Mouse (Mus musculus) inflammation-experienced regulatory T-cells, adult 6 months (primary cell): ENCODE data around the gene Irf2. TPM values are rescaled to one million over a fixed set of nuclear protein-coding genes. Genes with fewer than 3 reads are reported as not detected.

Source experiments
- ATAC-seq: one replicate; pipeline ENCODE4 v1.8.0; 2017
- polyA plus RNA-seq, 3 experiments: library from polyadenylated mRNA; unstranded; fragments of 100-300 nt; shearing (Covaris generic); gene quantifications; one replicate each; pipeline ENCODE4 v1.2.1; 2017

Gene Irf2
- polyA plus RNA-seq, 3 experiments from 2014 or later = 228 to 272 (median 245) TPM

DNA sequence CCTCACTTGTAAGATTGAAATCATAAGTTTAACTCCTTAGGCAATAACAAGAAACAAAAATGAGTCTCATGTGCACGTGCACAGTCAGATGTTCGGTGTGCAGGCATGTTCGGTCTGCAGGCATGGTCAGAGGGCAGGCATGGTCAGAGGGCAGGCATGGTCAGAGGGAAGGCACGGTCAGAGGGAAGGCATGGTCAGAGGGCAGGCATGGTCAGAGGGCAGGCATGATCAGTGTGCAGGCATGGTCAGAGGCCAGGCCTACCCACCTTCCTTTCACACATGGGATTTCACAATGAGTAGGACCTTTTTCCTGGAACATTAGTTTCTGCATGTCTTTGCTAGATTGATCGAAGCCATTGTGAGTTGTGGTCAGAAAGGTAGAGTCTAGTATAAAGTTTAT lies 65.2 kb downstream of the Irf2 start:
- ATAC-seq = no peak

GRCm38 (mm10) chr8:46811021-46811622 lies 71.6 kb downstream of the Irf2 start:
- ATAC-seq = no peak

DNA sequence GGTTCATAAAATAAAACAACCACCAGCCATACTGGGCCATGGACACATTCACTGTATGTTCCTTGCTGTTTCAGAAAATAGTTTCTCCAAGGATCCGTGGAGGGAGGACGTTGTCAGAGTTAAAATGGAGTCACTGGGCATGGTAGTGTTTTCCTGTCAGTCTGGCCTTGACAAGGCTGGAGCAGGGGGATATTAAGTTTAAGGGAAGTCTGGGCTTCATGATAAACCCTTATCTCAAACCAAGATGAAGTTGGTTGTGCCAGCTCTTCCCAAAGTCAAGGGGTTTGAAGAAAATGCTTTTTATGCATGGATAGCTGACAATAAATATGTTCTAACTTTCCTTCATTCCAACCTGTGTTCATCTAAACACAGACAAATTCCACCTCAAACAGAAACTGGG lies 72.4 kb downstream of the Irf2 start:
- ATAC-seq = no peak

DNA sequence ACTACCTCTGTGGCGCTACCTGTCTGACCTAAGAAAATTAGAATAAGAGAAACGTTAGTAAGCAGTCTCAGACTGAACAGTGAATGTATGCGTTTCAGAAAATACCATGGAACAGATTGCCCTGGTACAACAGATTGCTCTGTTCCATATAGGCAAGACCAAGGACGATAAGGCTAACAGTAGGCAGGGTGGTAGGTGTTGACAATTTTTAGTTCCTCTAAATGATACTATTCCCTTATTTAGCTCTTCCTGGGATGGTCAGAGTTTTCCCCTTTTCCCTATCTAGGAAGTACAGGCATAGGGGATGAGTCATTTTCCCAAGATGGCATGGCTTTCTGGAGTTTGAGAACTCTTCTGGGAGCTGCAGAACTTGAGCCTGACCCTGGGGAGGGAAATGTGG lies 73.4 kb downstream of the Irf2 start:
- no peak for ATAC-seq

- ATAC-seq = no peak
Observed at GRCm38 (mm10) chr8:46818106-46818989, 78.8 kb downstream of the Irf2 start.

- no peak for ATAC-seq
Observed at GRCm38 (mm10) chr8:46818990-46819288, 79.4 kb downstream of the Irf2 start.

DNA sequence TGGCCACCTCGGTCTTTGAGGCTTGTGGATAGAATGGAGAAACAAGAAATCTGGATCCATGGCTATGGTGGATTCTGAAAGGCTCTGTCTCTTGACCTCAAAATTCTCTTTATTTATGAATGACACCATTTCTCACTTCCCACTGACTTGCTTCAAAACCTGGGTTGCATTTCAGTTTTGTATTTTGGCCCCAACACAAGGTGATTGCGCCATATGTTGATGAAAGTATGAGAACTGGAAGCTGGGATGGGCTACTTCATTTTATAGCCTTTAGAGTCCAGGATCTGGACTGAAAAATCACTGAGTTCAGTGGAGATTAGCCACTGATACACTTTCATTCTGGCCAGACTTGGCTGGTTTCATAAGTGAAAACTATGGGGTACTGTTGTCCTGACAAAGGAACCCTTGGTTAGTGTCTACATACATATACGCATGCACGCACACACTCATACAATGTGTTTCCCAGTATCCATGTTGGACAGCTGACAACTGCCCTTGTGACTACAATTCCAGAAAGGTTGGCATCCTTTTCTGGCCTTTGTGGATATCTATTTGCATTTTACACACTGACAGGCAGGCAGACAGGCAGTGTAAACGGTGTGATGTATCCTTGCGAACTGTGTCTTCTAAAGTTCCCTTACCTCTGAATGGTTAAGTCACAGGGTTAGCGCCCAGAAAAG lies 89.3 kb downstream of the Irf2 start:
- ATAC-seq = no peak

DNA sequence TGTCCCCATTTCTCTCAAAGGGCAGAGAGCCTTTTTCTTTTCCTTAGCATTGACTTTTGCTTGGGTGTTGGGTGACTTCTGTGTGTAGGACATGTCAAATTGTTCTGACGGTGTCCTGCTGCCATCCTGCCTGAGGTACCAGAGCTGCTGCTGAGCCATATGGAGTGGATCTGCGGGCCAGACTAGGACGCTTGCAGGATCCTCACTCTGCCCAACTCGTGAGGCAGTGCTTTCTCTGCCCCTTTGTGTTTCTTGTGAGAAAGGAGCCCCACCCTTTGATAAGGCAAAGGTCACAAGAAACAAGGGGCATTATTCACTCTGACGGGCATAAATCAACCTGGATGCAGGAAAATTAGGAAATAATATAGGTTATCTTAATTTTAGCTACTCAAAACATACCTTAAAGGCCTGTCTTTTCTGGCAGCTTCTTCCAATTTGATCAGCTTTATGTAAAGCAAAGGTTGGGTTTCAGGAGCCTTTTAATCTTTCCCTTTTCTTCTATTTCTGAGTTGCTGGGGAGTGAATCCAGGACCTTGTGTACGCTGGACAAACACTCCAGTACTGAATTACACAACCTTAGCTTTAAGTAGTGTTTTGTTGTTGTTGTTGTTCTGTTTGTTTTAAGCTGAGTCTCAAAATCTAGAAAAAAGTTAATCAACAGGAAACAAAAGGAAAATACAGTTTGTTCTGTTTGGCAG lies 90.0 kb downstream of the Irf2 start:
- ATAC-seq = no peak

DNA sequence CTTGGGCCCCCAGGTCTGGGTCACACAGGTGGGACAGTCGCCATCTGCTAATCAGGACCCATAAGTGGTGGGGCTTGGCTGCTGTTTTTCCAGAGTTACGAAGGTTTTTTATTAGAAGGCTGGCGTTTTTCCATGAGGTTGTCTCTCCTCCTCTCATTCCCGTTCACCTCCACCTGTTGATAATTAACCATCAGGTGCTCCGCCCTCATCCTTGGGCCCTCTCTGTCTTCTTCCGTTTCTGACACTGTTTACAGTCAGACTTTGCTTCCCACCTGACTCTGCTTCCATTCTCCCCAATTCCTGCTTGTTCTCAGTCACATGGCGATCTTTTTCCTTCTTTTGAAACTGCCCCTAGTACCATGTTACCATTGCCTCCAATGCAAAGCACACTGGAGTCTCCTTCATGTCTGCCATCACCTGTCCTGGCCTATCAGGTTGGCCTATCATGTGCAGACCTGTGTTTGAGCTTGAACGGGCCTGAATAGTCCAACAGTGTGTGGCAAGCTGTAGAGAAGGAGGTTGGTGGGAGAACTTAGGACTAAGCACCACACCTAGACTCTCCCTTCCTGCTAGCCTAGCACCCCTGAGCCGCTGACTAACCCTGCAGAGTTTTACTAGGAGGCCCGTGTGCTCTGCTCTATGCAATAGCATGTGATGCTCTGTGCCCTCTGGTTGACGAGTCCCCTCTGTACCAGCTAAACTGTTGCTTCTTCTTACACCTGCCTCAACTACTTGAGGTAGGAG lies 90.8 kb downstream of the Irf2 start:
- ATAC-seq = no peak

DNA sequence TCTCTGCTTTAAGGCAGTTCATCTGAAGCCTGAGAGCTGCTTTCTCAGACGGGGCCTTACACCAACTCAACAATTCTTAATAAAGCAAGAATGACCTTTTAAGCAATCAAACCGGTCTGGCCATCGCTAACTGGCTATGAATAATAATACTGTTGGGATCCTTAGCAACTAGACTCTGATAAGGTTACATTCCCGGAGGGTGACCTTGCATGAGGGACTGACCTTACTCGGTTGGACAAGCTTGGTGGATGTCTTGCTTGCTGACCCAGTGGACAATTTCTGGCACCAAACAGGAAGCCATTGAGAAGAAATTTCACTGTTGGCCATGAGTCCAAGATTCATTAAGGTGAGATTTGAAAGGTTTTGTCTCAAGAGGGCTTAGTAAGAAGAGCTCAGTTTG lies 92.4 kb downstream of the Irf2 start:
- no peak for ATAC-seq

- peak; percentile 35 for ATAC-seq
Observed at GRCm38 (mm10) chr8:46832399-46832798, 92.9 kb downstream of the Irf2 start.

- ATAC-seq = no peak
Observed at GRCm38 (mm10) chr8:46833763-46834162, 94.2 kb downstream of the Irf2 start.

DNA sequence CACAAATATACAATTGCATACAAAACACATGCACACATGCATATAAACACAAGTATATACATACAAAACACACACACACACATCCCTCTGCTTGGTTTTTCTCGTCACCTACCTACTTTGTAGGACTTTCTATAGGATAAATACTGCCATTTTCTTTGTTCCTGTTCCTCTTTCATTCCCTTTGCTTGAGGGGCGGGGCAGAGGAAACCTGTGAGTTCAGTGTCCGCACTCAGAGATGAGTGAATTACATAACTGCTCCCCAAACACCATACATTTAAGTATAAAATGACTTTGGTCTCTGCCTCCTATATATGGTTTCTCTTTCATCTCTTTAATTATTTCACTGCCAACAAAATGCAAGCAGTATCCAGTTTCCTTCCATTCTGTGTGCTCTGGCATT lies 94.9 kb downstream of the Irf2 start:
- ATAC-seq = no peak

- ATAC-seq = no peak
Observed at GRCm38 (mm10) chr8:46836011-46836652, 96.6 kb downstream of the Irf2 start.

- no peak for ATAC-seq
Observed at GRCm38 (mm10) chr8:46836949-46837348, 97.4 kb downstream of the Irf2 start.

- ATAC-seq = no peak
Observed at GRCm38 (mm10) chr8:46838052-46838451, 98.5 kb downstream of the Irf2 start.

DNA sequence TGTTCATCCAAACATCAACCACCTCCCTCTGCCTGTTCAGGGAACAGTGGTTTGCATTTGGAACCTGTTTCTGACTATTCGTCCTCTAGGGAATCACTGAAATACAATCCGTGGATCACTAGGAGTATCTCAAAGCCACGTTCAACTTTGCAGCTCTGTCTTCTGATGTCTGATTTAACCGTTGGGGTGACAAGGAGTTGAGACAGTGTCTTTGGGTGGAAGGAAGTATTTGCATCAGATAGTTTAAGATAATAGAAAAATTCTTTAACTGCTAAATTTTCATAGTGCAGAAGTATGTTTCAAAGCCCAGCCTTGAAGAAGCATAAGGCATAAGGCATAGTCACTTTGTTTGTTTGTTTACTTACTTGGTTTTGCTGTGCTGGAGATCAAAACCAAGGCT lies 100.9 kb downstream of the Irf2 start:
- no peak for ATAC-seq

- no peak for ATAC-seq
Observed at GRCm38 (mm10) chr8:46840791-46841190, 101.3 kb downstream of the Irf2 start.

- ATAC-seq = no peak
Observed at GRCm38 (mm10) chr8:46842676-46843181, 103.2 kb downstream of the Irf2 start.

GRCm38 (mm10) chr8:46843855-46844254 lies 104.3 kb downstream of the Irf2 start:
- no peak for ATAC-seq

DNA sequence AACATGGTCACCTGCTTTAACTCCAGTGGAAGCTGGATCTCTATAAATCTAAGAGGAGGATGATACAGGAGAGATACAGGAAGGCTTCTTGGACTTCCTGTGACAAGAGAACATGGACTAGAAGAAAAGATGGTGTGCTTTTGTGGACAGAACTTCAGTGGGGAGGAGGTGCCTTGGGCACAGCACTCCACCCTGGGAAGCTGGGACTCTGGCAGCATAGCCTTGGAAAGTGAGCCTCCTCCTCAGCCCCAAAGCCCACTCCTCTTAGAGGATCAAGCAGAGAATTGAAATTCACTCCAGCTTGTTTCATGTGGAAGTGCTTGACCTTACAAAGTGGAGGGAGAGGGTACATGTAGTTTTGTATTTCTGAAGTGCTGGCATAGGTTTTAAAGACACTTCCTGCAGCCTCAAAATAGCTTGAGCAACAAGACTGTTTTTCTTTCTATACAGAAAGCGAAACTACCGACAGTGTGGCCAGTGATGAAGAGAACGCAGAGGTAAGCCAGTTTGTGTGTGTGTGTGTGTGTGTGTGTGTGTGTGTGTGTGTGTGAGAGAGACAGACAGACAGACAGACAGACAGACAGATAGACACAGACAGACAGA lies 104.9 kb downstream of the Irf2 start:
- peak; percentile 81 for ATAC-seq
